Mouse (Mus musculus) bone marrow macrophage, adult 2 months (primary cell): ENCODE measurements around the gene Syt1.

Experiments
- CTCF ChIP-seq: IDR thresholded peaks from 2 replicates; pipeline ENCODE4 v1.5.1; 2012; ENCODE audit warnings: low read depth, mild to moderate bottlenecking, low read length, moderate library complexity
- POLR2A ChIP-seq: IDR thresholded peaks from 2 replicates; pipeline ENCODE4 v1.6.1; 2012; ENCODE audit warnings: mild to moderate bottlenecking, low read depth, low read length, borderline replicate concordance

DNA sequence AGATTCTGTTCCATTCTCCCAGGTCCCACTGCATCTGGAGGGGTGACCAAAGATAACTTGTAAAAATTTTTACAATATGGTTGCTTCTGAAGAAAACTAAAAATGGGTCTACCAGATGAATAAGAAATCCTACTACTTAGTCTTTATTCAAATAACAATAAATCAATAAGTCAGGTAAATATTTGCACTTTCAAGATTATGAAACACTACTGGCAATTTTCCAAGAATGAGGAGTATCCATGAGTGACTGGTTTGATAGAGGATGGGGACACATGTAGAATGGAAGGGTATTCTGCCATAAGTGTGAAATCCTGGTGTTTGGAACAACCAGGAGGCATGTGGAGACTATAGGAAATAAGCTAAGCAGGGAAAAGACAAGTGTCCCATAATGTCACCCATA is 124.0 kb downstream of the Syt1 start:
- no peak for TF ChIP-seq POLR2A
- TF ChIP-seq CTCF = no peak
